Mouse (Mus musculus) bone marrow macrophage, adult 2 months (primary cell): ENCODE results near the gene Cmip. TPM values are rescaled to one million over a fixed set of nuclear protein-coding genes. Genes with fewer than 3 reads are reported as not detected.

ENCODE experiments used
- H3K27ac ChIP-seq: 2 replicates; pipeline ENCODE4 v1.5.1; 2012; ENCODE audit warnings: low read depth, low read length; ENCODE audit not compliant: insufficient read depth
- H3K4me1 ChIP-seq: 2 replicates; pipeline ENCODE4 v1.6.1; 2012; ENCODE audit warnings: low read length; ENCODE audit not compliant: control insufficient read depth, insufficient read depth
- H3K4me3 ChIP-seq: 2 replicates; pipeline ENCODE4 v1.5.1; 2012; ENCODE audit warnings: mild to moderate bottlenecking, low read length, moderate library complexity; ENCODE audit not compliant: insufficient read depth
- CTCF ChIP-seq: IDR thresholded peaks from 2 replicates; pipeline ENCODE4 v1.5.1; 2012; ENCODE audit warnings: low read depth, mild to moderate bottlenecking, low read length, moderate library complexity
- POLR2A ChIP-seq: IDR thresholded peaks from 2 replicates; pipeline ENCODE4 v1.6.1; 2012; ENCODE audit warnings: mild to moderate bottlenecking, low read depth, low read length, borderline replicate concordance
- polyA plus RNA-seq: library from polyadenylated mRNA; stranded (reverse); fragments of >200 nt; gene quantifications from 2 replicates; pipeline ENCODE4 v1.2.4, GENCODE M21; 2012; ENCODE audit not compliant: missing spikeins, insufficient read depth, insufficient read length

Cmip gene
- polyA plus RNA-seq, 1 experiment, result 60.1 TPM

- no peak for TF ChIP-seq POLR2A
- TF ChIP-seq CTCF, result no peak
- peaks cover 40% of the 10 kb centered on the region for H3K4me1 ChIP-seq
- H3K4me3 ChIP-seq, result no peak overlapping the region
- no peak overlapping the region for H3K27ac ChIP-seq
Measured at GRCm38 (mm10) chr8:117345376-117345775, 88.5 kb downstream of the Cmip start.

- peaks cover 23% of the 10 kb centered on the region for H3K4me1 ChIP-seq
Measured at GRCm38 (mm10) chr8:117347556-117347955, 90.7 kb downstream of the Cmip start.

GRCm38 (mm10) chr8:117348718-117349394 lies 92.0 kb downstream of the Cmip start:
- TF ChIP-seq CTCF (no peak), POLR2A (no peak)
- Histone ChIP-seq H3K27ac (no peak overlapping the region), H3K4me1 (peaks cover 16% of the 10 kb centered on the region), H3K4me3 (no peak overlapping the region)

More at GRCm38 (mm10) chr8:117347556-117347955, 90.7 kb downstream of the Cmip start:
- TF ChIP-seq POLR2A (no peak), CTCF (no peak)
- no peak overlapping the region for H3K27ac ChIP-seq
- no peak overlapping the region for H3K4me3 ChIP-seq

- Histone ChIP-seq H3K4me1 (peaks cover 10% of the 10 kb centered on the region), H3K27ac (no peak overlapping the region), H3K4me3 (no peak overlapping the region)
- TF ChIP-seq POLR2A (no peak), CTCF (no peak)
Measured at GRCm38 (mm10) chr8:117349541-117349940, 92.7 kb downstream of the Cmip start.

GRCm38 (mm10) chr8:117352098-117352497 lies 95.2 kb downstream of the Cmip start:
- H3K4me3 ChIP-seq, result no peak overlapping the region
- no peaks in the 10 kb centered on the region; the same call in 1 of the 2 replicates for H3K4me1 ChIP-seq
- TF ChIP-seq CTCF (no peak), POLR2A (no peak)
- no peak overlapping the region for H3K27ac ChIP-seq

- Histone ChIP-seq H3K27ac (no peak overlapping the region), H3K4me3 (no peak overlapping the region), H3K4me1 (peaks cover 4% of the 10 kb centered on the region)
- TF ChIP-seq POLR2A (no peak), CTCF (no peak)
Measured at GRCm38 (mm10) chr8:117355111-117355831, 98.4 kb downstream of the Cmip start.

GRCm38 (mm10) chr8:117356109-117356672 lies 99.3 kb downstream of the Cmip start:
- TF ChIP-seq CTCF, result no peak
- no peak for TF ChIP-seq POLR2A
- Histone ChIP-seq H3K4me3 (no peak overlapping the region), H3K27ac (no peak overlapping the region), H3K4me1 (peaks cover 9% of the 10 kb centered on the region)

- TF ChIP-seq CTCF, result no peak
- TF ChIP-seq POLR2A, result no peak
- H3K4me3 ChIP-seq, result no peak overlapping the region
- no peak overlapping the region for H3K27ac ChIP-seq
- H3K4me1 ChIP-seq, result peaks cover 23% of the 10 kb centered on the region
Measured at GRCm38 (mm10) chr8:117357491-117358467, 100.9 kb downstream of the Cmip start.
